Mouse (Mus musculus) urinary bladder, postnatal 14 days (tissue): ENCODE results near the gene Enoph1.

Source experiments
- DNase-seq: peaks from one replicate; pipeline ENCODE4 v3.0.0; 2021; ENCODE audit warnings: low spot score

Gene Enoph1

DNA sequence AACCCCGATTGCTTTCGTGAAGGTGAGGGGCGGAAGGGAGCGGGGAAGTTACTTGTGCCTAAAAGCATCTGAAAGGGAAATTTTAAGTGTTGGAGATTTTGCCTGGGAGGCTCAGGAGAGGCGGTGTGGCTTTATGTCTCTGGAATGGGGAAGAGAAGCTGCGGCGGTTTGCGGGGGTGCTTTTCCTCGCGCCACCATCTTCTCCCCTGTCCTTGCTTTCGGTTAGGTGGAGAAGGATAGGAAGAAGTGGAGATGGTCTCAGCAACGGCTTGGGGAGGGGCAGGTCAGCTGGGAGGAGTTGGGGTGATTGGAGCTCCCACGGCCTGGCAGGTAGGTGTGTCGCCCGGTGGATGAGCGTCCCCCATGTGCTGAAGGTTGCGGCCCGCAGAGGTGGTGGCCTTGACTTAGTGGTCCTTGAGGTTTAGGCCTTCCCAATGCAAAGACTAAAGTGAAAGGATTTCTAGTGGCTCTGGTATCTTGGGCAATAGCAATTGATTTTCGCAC, 548 bp downstream of the Enoph1 start:
- no peak for DNase-seq

DNA sequence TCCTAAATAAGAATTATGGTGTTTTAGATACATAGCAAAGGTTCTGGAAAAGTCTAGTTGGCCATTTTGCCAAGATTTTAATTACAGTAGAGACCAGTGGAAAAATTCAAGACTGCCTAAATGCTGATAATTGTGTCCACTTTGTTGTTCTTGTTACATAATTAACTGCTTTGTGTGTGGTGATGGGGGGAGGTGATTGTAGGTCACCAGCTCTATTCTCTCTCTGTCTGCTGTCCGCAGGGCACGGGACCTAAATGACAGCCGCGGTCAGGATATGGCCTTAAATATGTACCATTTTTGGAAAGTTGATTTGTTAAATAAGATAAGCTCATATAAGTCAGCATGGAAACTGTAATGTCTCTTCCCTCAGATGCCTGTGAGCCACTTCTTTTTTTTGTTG, 1.5 kb downstream of the Enoph1 start:
- DNase-seq = no peak

DNA sequence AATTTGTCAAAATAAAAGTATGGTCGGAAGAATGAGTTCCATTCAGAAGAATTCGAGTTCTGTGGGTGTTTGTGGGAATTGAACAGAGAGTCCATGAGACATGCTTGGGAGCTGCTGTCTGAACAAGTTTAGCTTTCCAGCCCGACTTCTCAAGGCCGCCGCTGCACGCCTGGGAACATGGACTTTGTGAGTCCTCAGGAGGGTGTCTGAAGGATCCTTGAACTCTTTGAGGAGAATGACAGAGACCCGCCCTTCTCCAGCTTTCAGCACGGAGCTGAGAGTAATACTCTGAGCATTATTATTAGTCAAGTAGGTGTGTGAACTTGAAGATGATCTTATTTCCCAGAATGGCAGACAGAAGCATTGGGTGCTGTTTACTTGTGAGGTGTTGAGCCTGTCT, 2.7 kb downstream of the Enoph1 start:
- DNase-seq = no peak

DNA sequence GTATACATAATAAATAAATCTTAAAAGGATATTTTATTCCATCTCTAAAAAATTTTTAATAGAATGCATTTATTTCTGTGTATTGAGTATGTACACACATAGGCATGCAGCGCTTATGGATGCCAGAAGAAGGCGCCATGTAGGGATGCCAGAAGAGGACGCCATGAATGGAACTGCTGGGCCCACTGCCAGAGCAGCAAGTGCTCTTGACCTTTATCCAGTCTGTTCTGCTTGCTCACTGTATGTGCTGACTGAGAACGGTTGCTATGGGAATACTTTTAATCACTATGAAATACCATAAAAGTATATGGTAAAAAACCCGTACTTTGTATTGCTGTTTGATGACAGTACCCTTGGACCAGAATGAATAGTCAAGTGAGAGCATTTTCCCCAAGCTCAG, 3.6 kb downstream of the Enoph1 start:
- no peak for DNase-seq

DNA sequence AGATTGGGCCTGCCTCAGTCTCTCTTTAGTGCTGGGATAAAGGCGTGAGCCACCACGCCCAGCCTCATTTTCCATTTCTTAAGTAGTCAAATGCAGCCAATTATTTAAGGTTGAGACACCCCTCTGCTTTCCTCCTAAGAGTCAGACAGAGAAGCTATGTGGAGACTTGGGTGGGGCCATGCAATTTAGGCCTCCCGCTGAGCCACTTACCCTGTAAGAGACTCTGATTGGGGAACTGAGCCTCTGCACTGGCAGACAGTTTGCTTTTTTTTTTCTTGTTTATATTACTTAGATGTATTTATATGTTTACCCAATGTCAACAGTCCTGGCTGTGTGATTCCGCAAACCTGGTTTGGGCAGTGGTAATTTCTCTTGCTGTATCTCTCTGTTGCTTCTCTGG, 4.2 kb downstream of the Enoph1 start:
- no peak for DNase-seq

DNA sequence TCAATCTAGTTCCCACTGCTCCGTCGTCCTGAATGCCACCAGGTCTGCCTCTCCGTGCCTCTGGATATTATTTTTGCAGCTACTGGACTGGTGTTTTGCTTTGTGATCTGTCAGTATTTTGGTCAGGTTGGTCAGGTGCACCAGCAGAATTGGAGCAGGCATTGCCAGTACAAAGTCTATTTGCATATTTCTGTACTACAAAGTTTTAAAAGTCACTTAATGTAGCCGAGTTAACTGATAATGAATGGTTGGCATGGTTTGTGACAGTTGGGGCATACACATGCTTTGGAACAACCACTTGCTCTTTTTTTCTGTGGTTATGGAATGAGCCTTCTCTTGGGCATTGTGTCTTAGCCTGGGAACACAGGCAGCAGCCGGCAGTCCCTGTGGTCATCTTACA, 4.8 kb downstream of the Enoph1 start:
- no peak for DNase-seq

DNA sequence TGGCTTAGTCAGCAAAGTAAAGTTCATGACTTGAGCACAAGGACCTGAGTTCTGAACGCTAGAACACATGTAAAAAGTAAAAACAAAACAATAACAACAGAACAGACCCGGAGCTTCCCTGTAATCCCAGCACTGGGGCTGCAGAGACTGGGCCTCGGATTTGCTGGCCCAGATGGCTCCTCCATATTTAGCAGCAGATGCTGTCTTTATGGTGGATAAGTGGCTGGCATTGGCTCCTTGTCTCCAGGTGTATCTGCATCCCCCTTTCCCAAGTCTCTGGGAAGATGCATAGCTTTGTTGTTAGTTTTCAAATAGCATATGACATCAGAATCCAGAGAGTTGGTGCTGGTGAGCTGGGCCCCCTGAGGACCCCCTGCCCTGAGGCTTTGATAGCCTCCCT, 6.3 kb downstream of the Enoph1 start:
- no peak for DNase-seq

DNA sequence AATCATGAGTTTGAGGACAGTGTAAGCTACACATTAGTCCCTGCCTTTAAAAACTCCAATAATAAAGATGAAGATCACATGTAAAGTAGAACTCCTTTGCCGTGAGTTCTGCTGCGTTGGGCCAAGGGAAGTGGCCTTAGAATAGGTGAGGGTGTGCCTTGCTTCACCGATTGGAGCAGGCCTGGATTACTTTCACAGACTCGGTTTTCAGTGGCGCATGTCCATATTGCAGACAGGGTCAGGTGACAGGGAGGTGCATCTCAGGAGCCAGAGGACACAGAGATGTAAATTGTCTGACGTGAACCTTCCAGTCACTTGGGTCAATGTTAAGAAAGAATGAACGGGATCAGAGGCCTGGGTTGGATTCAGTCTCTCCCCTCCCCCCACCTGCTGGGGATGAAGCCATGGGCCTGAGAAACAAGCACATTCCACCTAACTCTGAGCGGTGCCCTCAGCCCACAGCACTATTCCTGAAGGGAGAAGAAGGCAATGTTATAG, 7.4 kb downstream of the Enoph1 start:
- no peak for DNase-seq

DNA sequence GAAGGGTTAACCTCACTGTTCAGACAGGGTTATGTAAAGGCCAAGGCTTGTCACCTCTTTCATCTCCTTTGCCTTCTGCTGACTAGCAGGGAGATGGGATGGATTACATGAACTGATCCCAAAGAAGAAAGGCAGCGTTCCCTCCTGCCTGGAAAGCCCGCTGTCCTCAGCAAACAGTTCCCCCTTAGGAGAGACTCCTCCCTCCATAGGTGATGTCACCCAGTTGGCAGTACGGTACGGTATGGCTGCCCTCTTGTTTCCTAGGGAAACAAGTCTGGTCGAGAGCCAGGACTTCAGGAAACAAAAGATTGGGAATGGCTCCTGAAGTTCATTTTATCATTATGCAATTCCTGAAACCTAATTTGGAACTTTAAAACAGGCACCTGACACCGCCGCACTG, 8.1 kb downstream of the Enoph1 start:
- no peak for DNase-seq

DNA sequence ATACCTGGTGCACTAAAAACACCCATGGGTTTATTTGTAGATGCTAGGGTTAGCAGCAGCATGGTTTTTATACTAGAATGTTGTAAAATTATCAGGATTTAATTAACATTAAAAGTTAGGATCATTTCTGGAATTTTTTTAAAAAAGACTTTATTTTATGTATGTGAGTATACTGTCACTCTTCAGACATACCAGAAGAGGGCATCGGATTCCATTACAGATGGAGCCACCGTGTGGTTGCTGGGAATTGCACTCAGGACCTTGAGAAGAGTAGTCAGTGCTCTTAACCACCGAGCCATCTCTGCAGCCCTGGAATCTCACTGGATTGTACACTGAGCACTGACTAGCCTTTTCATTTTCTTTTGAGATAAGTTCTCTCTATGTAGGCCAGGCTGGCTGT, 10.1 kb downstream of the Enoph1 start:
- no peak for DNase-seq

DNA sequence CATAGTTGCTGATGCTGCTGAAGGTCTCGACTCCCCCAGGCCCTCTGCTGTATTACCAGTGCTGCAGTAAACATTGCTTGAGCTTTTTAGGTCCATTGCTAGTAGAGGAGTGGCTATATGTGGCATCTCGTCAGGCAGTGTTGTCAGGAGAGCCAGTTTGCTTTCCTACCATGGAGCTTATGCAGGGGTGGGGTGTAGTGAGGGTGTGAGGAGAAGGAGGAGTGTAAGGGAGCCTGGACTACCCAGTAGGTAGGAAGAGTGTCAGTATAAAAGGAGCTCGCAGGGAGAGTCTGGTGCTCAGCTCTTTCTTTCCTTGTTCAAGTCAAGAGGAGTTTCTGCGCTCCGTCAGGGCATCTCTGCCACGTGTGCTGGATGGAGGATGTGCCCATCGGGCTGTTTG, 12.9 kb downstream of the Enoph1 start:
- DNase-seq = no peak

DNA sequence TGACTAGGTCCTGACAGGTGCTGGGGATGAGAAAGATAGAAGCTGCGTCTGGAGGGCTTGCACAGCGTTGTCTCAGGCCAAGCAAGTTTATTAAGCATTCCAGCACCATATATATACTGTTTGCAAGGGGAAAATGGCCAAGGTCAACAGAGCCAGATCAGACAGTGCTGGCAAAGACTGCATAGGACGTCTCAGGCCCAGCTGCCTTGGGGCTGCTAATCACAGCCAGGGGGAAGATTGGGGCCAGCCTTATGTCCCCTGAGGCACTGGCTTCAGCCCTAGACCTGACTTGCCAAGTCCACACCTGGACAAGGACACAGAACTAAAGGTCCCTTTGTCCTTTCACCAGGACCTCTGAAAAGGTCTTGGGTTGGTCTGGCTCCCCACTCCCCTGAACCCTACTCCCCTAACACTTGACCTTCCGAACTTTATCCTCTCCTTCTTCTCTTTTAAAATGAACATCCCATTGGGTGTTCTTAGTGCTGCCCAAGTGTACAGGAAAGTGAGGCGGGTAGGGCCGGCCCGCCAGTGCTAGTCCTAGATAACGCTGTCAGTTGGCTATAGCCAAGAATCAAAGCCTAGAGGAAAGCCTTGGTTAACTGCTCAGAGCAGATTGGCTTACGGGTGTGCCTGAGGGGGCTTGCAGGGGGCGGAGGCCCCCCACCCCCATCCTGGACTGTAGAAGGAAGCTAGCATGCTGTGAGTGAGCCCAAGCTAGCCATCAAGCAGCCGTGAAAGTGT, 15.2 kb downstream of the Enoph1 start:
- no peak for DNase-seq

DNA sequence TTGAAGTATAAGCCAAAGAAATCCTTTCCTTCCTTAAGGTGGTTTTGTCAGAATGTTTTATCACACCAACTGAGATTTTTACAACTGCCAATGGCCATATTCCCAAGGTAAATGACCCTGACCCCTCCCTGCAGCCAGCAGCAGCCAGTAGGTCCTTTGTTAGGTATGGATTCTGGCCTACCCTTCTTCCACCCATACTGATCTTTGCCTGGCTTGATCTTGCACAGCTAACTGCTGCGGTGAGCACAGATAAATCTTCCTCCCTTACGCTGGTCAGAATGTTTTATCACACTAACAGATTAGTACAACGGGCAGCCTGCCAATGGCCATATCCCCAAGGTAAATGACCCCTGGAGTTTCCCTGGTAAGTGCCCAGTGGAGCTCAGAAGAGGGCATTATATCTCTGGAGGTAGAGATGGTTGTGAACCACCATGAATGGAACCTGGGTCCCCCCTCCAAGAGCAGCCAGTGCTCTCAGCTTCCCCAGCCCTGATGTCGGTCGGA, 16.1 kb downstream of the Enoph1 start:
- no peak for DNase-seq

DNA sequence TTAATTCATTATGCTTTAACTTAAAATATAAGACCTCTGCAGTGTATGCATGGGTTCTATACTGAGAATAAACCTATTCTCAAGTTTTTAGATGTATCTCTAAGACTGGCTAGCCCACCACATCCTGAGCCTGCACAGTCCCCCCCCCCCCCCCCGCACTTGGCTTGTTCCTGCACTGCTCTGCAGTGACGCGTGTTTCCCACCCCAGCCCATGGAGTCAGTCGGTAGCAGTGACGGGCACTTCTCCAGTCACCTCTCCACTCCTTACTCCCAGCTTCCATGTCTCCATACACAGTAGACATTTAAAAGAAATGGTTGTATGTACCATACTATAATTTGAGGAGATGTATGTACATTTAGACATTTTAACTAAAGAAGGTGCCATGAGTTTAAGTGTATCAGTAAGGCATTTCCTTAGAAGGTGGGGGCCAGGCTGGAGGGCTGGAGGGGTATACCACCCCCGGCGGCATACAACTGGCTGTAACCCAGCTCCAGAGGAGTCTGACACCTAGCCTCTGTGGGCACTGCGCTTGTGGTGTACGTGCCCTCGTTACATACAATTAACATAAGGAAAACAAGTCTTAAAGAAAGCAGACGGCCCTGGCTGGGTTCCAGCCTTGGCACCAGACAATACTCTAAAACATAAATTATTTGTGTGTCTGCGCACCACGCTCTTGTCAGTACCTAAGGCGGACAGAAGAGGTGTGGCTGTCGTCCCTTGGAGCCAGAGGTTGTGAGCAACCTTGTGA, 17.9 kb downstream of the Enoph1 start:
- DNase-seq = no peak

DNA sequence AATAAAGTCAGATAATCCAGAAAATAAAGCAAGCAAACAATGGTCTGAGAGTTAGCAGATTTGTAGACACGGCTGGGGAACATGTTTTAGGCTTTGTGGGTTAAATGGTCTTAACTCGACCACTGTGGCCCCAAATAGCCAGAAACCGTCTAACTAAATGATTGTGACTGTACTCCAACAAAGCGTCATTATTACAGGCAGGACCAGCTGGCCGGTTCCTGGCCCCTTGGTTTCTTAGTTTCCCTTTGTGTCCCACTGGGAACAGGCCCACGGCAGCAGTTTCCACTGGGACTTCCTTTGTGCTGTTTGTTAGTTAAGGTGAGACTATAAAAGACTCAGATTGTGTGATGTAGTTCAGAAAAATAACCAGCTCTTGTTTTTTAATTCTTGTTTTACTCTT, 18.9 kb downstream of the Enoph1 start:
- DNase-seq = no peak

DNA sequence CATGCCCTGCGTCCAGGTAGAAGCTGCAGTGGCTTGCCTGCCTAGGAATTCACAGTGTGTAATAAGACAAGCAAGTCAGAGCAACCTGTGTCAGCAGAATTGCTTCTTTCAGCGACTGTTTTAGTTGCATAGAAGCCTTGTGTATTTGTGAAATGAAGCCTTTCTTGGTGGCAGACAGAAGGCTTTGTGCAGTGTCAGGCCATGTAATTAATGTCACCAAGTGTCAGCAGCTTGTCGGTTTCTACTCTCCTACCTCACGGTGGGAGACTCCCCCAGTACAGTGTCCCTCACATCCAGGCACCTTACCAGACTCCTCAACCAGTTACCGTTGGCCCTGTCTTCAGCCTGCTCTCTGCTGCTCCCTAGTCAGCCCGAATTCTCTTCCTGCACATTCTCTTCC, 19.5 kb downstream of the Enoph1 start:
- no peak for DNase-seq

DNA sequence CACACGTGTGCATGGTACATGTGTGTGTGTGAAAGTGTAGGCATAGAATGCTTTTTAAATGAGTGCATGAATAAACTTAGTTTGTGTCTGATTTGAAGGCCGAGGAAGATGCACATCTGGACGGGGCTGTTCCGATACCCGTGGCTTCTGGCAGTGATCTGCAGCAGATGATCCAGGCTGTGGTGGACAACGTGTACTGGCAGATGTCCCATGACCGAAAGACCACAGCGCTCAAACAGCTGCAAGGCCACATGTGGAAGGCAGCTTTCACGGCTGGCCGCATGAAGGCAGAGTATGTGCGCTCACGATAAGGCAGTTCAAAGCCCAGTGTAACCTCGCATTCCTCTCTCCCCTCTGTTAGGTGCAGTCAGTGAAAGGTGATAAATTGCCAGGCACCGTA, 21.1 kb downstream of the Enoph1 start:
- DNase-seq = no peak

DNA sequence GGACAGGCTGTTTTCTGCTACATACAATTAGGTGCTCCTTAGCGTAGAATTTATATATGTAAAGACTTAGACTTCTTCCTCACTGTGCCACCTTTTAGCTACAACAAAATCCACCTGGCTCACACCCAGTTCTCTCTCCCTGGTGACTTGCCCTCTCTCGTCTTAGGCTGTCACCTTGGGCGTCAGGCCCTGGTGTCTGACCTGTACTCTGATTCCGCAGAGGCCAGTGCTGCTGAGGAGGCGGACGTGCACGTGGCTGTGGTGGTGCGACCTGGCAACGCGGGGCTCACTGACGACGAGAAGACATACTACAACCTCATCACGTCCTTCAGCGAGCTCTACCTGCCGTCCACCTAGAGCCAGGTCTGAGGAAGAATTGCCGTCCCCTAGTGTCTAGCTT, 27.8 kb downstream of the Enoph1 start:
- no peak for DNase-seq

DNA sequence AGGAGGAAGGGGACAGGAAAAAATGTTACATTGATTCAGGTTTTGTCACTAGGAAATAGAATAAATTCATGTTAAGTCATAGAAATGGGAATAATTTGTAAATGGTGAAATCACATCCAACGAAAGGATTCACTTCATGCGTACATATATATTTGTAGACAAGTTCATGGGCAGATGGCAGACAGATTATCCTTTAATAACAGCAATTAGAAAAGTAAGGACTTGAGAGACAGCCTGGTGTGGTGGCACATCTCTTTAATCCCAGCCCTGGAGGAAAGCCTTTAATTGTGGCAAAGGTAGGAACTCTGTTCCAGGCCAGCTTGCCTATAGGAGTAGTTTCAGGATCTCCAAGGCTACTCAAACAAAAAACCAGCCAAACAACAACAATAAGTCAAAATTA, 29.7 kb downstream of the Enoph1 start:
- DNase-seq = no peak

DNA sequence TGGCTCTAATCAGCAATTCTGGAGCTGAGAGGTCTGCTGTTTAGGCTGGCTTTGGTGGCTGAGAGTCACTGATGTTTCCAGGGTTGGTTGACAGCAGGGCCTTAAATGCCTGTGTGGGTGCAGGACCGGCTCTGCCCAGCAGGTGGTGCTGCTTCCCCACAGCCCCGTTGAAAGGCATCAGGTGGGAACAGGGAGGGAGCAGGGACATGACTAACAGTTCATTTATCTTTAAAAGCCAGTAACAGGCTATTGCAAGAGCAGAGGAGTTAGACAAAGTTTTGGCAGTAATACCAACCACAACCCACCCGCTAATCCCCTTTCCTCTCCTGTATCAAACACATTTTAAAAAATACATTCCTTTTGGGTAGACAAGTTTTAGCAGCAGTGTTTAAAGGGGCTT, 30.5 kb downstream of the Enoph1 start:
- peak; percentile 87 for DNase-seq

DNA sequence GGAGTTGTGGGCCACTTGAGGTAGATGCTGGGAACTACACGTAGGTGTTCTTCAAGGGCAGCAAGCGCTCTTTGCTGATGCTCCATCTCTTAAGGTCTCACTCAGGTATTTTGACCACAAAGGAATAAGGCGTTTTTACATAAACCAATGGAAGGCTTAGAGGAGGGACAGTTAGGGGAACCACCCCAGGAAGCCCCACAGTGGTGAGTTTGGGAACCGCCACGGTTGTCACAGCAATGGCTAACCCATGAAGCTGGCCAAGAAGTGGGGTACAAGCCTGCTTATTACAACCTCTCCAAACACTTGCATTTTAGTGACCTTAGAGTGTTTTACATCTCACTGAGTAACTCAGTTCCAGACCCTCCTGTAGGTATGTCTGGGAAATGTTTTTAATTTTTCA, 31.8 kb downstream of the Enoph1 start:
- DNase-seq = no peak

DNA sequence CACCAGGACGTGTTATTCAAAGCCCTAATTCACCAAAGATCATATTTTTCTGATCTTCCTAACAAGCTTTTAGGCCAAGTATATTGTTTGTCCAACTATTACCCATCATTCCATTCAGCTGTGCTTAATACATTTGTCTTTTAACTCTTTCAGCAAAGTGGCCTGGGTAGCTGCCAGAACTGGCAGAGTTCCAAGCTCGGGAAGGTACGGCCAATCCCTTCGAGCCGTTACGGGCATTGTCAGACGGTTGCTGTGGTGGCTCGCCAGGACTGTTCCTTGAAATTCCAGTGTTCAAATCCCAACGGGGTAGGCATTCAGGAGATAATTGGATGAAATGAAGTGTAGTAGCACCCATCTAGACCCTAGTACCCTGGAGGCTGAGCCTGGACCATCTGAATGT, 32.8 kb downstream of the Enoph1 start:
- DNase-seq = no peak

DNA sequence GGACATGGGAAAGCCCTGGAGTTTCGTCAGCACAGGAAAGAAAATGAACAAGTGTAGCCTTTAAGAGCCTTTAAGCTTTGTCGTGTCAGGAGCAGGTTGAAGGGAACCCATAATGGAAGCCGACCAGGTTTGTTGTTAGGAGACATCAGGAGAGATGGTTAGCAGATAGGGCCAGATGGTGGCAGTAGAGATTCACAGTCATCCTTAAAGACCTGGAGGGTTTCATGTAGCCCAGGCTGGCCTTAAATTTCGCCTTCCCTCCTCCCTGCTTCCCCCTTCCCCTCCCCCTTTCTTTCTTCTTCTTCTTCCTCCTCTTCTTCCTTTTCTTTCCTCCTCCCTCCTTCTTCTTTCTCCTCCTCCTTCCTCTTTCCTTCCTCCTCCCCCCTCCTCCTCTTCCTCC, 34.8 kb downstream of the Enoph1 start:
- no peak for DNase-seq
